Mouse (Mus musculus): Measurements from ENCODE around the gene Zfp503. TPM values are rescaled to one million over a fixed set of nuclear protein-coding genes. Genes with fewer than 3 reads are reported as not detected.

Zfp503 gene
- total and polyA plus RNA-seq, 3 experiments, result not detected

GRCm38 (mm10) chr14:21985426-21985931 lies 3.9 kb downstream of the Zfp503 start:
- no peak overlapping the region for H3K4me3 ChIP-seq (replicated peaks in 1 of 3; ENCODE audit: low read depth in 2 of 3, low read length in 2 of 3, poor library complexity in 1 of 3)
- in situ Hi-C loops (cut with MboI; ENCODE audit: low pct_ligation_motif_present, low pct_unique_long_range_greater_than_20kb, low sequenced_read_pairs), result no loop called here
- no peak overlapping the region for H3K27ac ChIP-seq (ENCODE audit: insufficient read depth, low read depth)
- DNase-seq (ENCODE audit: extremely low read depth), result no peak
- H3K4me2 ChIP-seq (ENCODE audit: insufficient read depth, low read depth, poor library complexity, severe bottlenecking), result no peak overlapping the region
- H3K79me2 ChIP-seq (replicated peaks; ENCODE audit: control insufficient read depth, extremely low read depth, insufficient read depth, poor library complexity, severe bottlenecking), result no peaks in the 10 kb centered on the region
- H3K9me3 ChIP-seq (replicated peaks; ENCODE audit: low read length), result peaks cover 61% of the 10 kb centered on the region
- H3K4me1 ChIP-seq (ENCODE audit: control insufficient read depth in 1 of 2, insufficient read depth in 2 of 2), result no peaks in the 10 kb centered on the region
- dilution Hi-C loops (cut with MboI; ENCODE audit: extremely low pct_ligation_motif_present, extremely low pct_unique_long_range_greater_than_20kb, low sequenced_read_pairs), result no loop called here
- H3K27me3 ChIP-seq (replicated peaks), result no peaks in the 10 kb centered on the region
- TF ChIP-seq KAT2A (IDR thresholded peaks at IDR 0.05; ENCODE audit: insufficient replicate concordance, low read length), result no peak
- H3K36me3 ChIP-seq (replicated peaks in 1 of 2; ENCODE audit: control insufficient read depth in 1 of 2, insufficient read depth in 1 of 2, low read length in 1 of 2), result no peaks in the 10 kb centered on the region
- no peak overlapping the region for H3K9ac ChIP-seq (ENCODE audit: insufficient read depth, low read depth)

GRCm38 (mm10) chr14:21984757-21985425 lies 4.5 kb downstream of the Zfp503 start:
- no peaks in the 10 kb centered on the region for H3K4me1 ChIP-seq (ENCODE audit: control insufficient read depth in 1 of 2, insufficient read depth in 2 of 2)
- H3K4me2 ChIP-seq (ENCODE audit: insufficient read depth, low read depth, poor library complexity, severe bottlenecking), result no peak overlapping the region
- no peak overlapping the region for H3K4me3 ChIP-seq (replicated peaks in 1 of 3; ENCODE audit: low read depth in 2 of 3, low read length in 2 of 3, poor library complexity in 1 of 3)
- no peak overlapping the region for H3K9ac ChIP-seq (ENCODE audit: insufficient read depth, low read depth)
- peaks cover 57% of the 10 kb centered on the region for H3K9me3 ChIP-seq (replicated peaks; ENCODE audit: low read length)
- H3K36me3 ChIP-seq (replicated peaks in 1 of 2; ENCODE audit: control insufficient read depth in 1 of 2, insufficient read depth in 1 of 2, low read length in 1 of 2), result no peaks in the 10 kb centered on the region
- H3K27ac ChIP-seq (ENCODE audit: insufficient read depth, low read depth), result no peak overlapping the region
- no peak for DNase-seq (ENCODE audit: extremely low read depth)
- dilution Hi-C loops (cut with MboI; ENCODE audit: extremely low pct_ligation_motif_present, extremely low pct_unique_long_range_greater_than_20kb, low sequenced_read_pairs) (no loop called here), in situ Hi-C loops (cut with MboI; ENCODE audit: low pct_ligation_motif_present, low pct_unique_long_range_greater_than_20kb, low sequenced_read_pairs) (no loop called here)
- no peak for TF ChIP-seq UBTF (IDR thresholded peaks at IDR 0.05; ENCODE audit: low read depth, low read length)
- no peak for TF ChIP-seq ZKSCAN1 (IDR thresholded peaks at IDR 0.05; ENCODE audit: borderline replicate concordance, low read depth, low read length)
- no peak for TF ChIP-seq GABPA (IDR thresholded peaks at IDR 0.05; ENCODE audit: insufficient replicate concordance, low read depth, low read length)
- no peak for TF ChIP-seq JUN (IDR thresholded peaks at IDR 0.05; ENCODE audit: insufficient read depth, low read depth, low read length)
- no peak for TF ChIP-seq RCOR1 (conservative IDR thresholded peaks at IDR 0.05; ENCODE audit: low read depth, low read length)
- TF ChIP-seq JUND (conservative IDR thresholded peaks at IDR 0.05; ENCODE audit: low read depth, low read length), result no peak
- TF ChIP-seq MAX (IDR thresholded peaks at IDR 0.05; ENCODE audit: low read length), result no peak
- no peak for TF ChIP-seq BHLHE40 (IDR thresholded peaks at IDR 0.05; ENCODE audit: low read depth, low read length)
- no peaks in the 10 kb centered on the region for H3K79me2 ChIP-seq (replicated peaks; ENCODE audit: control insufficient read depth, extremely low read depth, insufficient read depth, poor library complexity, severe bottlenecking)
- no peaks in the 10 kb centered on the region for H3K27me3 ChIP-seq (replicated peaks)

GRCm38 (mm10) chr14:21983950-21984730 lies 5.3 kb downstream of the Zfp503 start:
- no peaks in the 10 kb centered on the region for H3K27me3 ChIP-seq (replicated peaks)
- H3K36me3 ChIP-seq (replicated peaks in 1 of 2; ENCODE audit: control insufficient read depth in 1 of 2, insufficient read depth in 1 of 2, low read length in 1 of 2), result no peaks in the 10 kb centered on the region
- in situ Hi-C loops (cut with MboI; ENCODE audit: low pct_ligation_motif_present, low pct_unique_long_range_greater_than_20kb, low sequenced_read_pairs) (no loop called here), dilution Hi-C loops (cut with MboI; ENCODE audit: extremely low pct_ligation_motif_present, extremely low pct_unique_long_range_greater_than_20kb, low sequenced_read_pairs) (no loop called here)
- no peak overlapping the region for H3K4me2 ChIP-seq (ENCODE audit: insufficient read depth, low read depth, poor library complexity, severe bottlenecking)
- H3K9ac ChIP-seq (ENCODE audit: insufficient read depth, low read depth), result no peak overlapping the region
- H3K27ac ChIP-seq (ENCODE audit: insufficient read depth, low read depth), result no peak overlapping the region
- no peak for TF ChIP-seq PAX5 (IDR thresholded peaks at IDR 0.05; ENCODE audit: low read length)
- H3K4me1 ChIP-seq (ENCODE audit: control insufficient read depth in 1 of 2, insufficient read depth in 2 of 2), result no peaks in the 10 kb centered on the region
- DNase-seq (ENCODE audit: extremely low read depth), result no peak
- no peak overlapping the region for H3K4me3 ChIP-seq (replicated peaks in 1 of 3; ENCODE audit: low read depth in 2 of 3, low read length in 2 of 3, poor library complexity in 1 of 3)
- H3K9me3 ChIP-seq (replicated peaks; ENCODE audit: low read length), result peaks cover 51% of the 10 kb centered on the region
- H3K79me2 ChIP-seq (replicated peaks; ENCODE audit: control insufficient read depth, extremely low read depth, insufficient read depth, poor library complexity, severe bottlenecking), result no peaks in the 10 kb centered on the region
